Mouse (Mus musculus): ENCODE measurements around the gene Clrn2.

- TF ChIP-seq CTCF (IDR thresholded peaks at IDR 0.05; ENCODE audit: low read depth) (no peak), EP300 (IDR thresholded peaks at IDR 0.05; ENCODE audit: low read depth) (no peak)
These were observed 29.1 kb downstream of the Clrn2 start for GRCm38 (mm10) chr5:45482607-45483006.
